Mouse (Mus musculus): ENCODE results near the gene Fgfr2. TPM values are rescaled to one million over a fixed set of nuclear protein-coding genes. Genes with fewer than 3 reads are reported as not detected.

Gene Fgfr2
- polyA plus RNA-seq, 1 experiment: 59.9 TPM

GRCm38 (mm10) chr7:131927288-131928050 is 1195.7 kb downstream of the Fgfr2 start:
- TF ChIP-seq POLR2A (IDR thresholded peaks at IDR 0.05; ENCODE audit: low read depth, low read length) (no peak), CTCF (IDR thresholded peaks at IDR 0.05; ENCODE audit: borderline replicate concordance, insufficient read depth, low read length) (no peak)
- Histone ChIP-seq H3K4me3 (ENCODE audit: insufficient read depth, low read length) (no peak overlapping the region), H3K27ac (ENCODE audit: insufficient read depth, low read length) (no peak overlapping the region), H3K4me1 (ENCODE audit: control insufficient read depth, insufficient read depth, low read length) (no peaks in the 10 kb centered on the region)

DNA sequence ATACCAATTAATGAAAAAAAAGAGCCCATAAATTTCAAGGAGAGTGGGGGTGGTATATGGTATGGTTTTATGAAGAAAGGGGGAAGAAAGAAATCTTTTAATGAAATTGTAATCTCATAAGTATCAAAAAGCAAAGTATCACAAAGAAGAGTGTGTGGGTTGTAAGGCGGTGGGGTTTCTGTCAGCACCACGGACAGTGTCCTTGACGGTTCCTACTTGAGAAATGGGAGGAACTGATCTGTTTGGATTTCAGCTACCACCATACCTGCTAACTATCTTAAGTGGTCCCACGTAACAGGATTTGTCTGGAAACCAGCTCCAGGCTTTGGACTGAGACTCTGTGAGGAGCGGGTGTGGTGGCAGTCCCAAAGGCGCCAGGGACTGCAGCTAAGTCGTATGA is 1205.8 kb downstream of the Fgfr2 start:
- no peak for TF ChIP-seq POLR2A (IDR thresholded peaks at IDR 0.05; ENCODE audit: low read depth, low read length)
- TF ChIP-seq CTCF (IDR thresholded peaks at IDR 0.05; ENCODE audit: borderline replicate concordance, insufficient read depth, low read length): no peak
- Histone ChIP-seq H3K4me3 (ENCODE audit: insufficient read depth, low read length) (no peak overlapping the region), H3K4me1 (ENCODE audit: control insufficient read depth, insufficient read depth, low read length) (no peaks in the 10 kb centered on the region), H3K27ac (ENCODE audit: insufficient read depth, low read length) (no peak overlapping the region)

- no peak for TF ChIP-seq POLR2A (IDR thresholded peaks at IDR 0.05; ENCODE audit: low read depth, low read length)
- TF ChIP-seq CTCF (IDR thresholded peaks at IDR 0.05; ENCODE audit: borderline replicate concordance, insufficient read depth, low read length): no peak
- Histone ChIP-seq H3K4me3 (ENCODE audit: insufficient read depth, low read length) (no peak overlapping the region), H3K27ac (ENCODE audit: insufficient read depth, low read length) (no peak overlapping the region), H3K4me1 (ENCODE audit: control insufficient read depth, insufficient read depth, low read length) (no peaks in the 10 kb centered on the region)
These were observed 1213.5 kb downstream of the Fgfr2 start for GRCm38 (mm10) chr7:131909611-131910010.

DNA sequence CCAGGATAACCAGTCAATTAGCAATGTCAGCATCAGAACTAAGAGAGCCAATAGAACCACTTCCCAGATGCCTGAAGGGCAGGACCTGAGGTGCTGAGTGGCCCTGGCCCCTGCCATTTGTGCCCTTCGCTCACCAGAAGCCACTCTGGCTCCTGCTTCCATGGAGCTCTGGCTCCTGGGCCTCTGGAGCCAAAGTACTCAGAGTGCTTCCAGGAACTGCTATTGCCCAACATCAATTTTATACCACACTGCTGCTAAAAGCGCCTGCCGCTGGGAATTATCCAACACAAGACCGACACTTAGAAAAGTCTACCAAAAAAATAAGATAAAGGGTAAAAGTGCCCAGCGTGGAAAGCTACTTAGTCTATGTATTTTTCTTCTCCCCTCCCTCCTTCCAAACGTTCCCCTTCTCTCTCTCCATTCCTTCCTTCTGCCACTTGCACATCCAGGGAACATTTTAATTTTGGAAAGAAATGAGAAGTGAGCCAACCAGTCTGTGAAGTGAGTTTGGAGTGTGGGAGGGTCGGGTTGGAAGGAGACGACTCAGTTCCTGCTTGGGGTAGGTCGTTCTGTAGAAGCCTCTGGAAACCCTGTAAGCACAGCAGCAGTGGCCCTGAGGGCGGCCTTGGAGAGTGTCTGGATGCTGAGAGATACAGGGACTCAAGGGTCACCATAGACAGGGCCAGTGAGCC is 1216.5 kb downstream of the Fgfr2 start:
- Histone ChIP-seq H3K27ac (ENCODE audit: insufficient read depth, low read length) (no peak overlapping the region), H3K4me3 (ENCODE audit: insufficient read depth, low read length) (no peak overlapping the region), H3K4me1 (ENCODE audit: control insufficient read depth, insufficient read depth, low read length) (no peaks in the 10 kb centered on the region)
- no peak for TF ChIP-seq CTCF (IDR thresholded peaks at IDR 0.05; ENCODE audit: borderline replicate concordance, insufficient read depth, low read length)
- TF ChIP-seq POLR2A (IDR thresholded peaks at IDR 0.05; ENCODE audit: low read depth, low read length): no peak

GRCm38 (mm10) chr7:131899356-131899755 is 1223.8 kb downstream of the Fgfr2 start:
- Histone ChIP-seq H3K27ac (ENCODE audit: insufficient read depth, low read length) (no peak overlapping the region), H3K4me1 (ENCODE audit: control insufficient read depth, insufficient read depth, low read length) (no peaks in the 10 kb centered on the region), H3K4me3 (ENCODE audit: insufficient read depth, low read length) (no peak overlapping the region)
- TF ChIP-seq CTCF (IDR thresholded peaks at IDR 0.05; ENCODE audit: borderline replicate concordance, insufficient read depth, low read length): no peak
- TF ChIP-seq POLR2A (IDR thresholded peaks at IDR 0.05; ENCODE audit: low read depth, low read length): no peak

GRCm38 (mm10) chr7:131897282-131897681 is 1225.9 kb downstream of the Fgfr2 start:
- TF ChIP-seq CTCF (IDR thresholded peaks at IDR 0.05; ENCODE audit: borderline replicate concordance, insufficient read depth, low read length): no peak
- no peak for TF ChIP-seq POLR2A (IDR thresholded peaks at IDR 0.05; ENCODE audit: low read depth, low read length)
- H3K4me1 ChIP-seq (ENCODE audit: control insufficient read depth, insufficient read depth, low read length): no peaks in the 10 kb centered on the region
- H3K4me3 ChIP-seq (ENCODE audit: insufficient read depth, low read length): no peak overlapping the region
- no peak overlapping the region for H3K27ac ChIP-seq (ENCODE audit: insufficient read depth, low read length)

GRCm38 (mm10) chr7:131882824-131883223 is 1240.3 kb downstream of the Fgfr2 start:
- no peak for TF ChIP-seq POLR2A (IDR thresholded peaks at IDR 0.05; ENCODE audit: low read depth, low read length)
- TF ChIP-seq CTCF (IDR thresholded peaks at IDR 0.05; ENCODE audit: borderline replicate concordance, insufficient read depth, low read length): no peak
- no peak overlapping the region for H3K27ac ChIP-seq (ENCODE audit: insufficient read depth, low read length)
- no peak overlapping the region for H3K4me3 ChIP-seq (ENCODE audit: insufficient read depth, low read length)
- no peaks in the 10 kb centered on the region; the same call in 1 of the 2 replicates for H3K4me1 ChIP-seq (ENCODE audit: control insufficient read depth, insufficient read depth, low read length)

- peak; percentile 78 for TF ChIP-seq CTCF (IDR thresholded peaks at IDR 0.05; ENCODE audit: borderline replicate concordance, insufficient read depth, low read length)
- no peak for TF ChIP-seq POLR2A (IDR thresholded peaks at IDR 0.05; ENCODE audit: low read depth, low read length)
- no peak overlapping the region for H3K27ac ChIP-seq (ENCODE audit: insufficient read depth, low read length)
- H3K4me1 ChIP-seq (ENCODE audit: control insufficient read depth, insufficient read depth, low read length): no peaks in the 10 kb centered on the region; the same call in 1 of the 2 replicates
- no peak overlapping the region for H3K4me3 ChIP-seq (ENCODE audit: insufficient read depth, low read length)
These were observed 1241.1 kb downstream of the Fgfr2 start for GRCm38 (mm10) chr7:131881876-131882615.

DNA sequence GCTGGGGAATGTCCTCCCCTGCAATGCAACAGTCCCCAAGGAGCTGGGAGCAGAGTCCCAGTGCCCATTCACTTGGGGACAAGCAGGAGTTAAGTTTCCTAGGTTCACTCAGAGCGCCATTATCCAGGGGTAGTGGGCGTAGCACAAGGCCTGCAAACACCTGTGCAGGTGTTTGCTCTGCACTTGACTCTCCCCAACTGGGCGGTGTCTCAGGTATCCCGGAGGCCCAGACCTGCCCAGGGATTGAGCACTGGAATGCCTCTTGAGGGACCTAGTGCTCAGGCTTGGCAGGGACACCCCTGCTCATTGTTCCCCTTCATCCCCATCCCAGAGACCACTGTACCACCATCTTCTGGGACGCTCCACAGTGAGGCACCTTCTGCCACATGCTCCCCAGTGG is 1243.0 kb downstream of the Fgfr2 start:
- TF ChIP-seq CTCF (IDR thresholded peaks at IDR 0.05; ENCODE audit: borderline replicate concordance, insufficient read depth, low read length) (no peak), POLR2A (IDR thresholded peaks at IDR 0.05; ENCODE audit: low read depth, low read length) (no peak)
- Histone ChIP-seq H3K27ac (ENCODE audit: insufficient read depth, low read length) (no peak overlapping the region), H3K4me3 (ENCODE audit: insufficient read depth, low read length) (no peak overlapping the region), H3K4me1 (ENCODE audit: control insufficient read depth, insufficient read depth, low read length) (no peaks in the 10 kb centered on the region; the same call in 1 of the 2 replicates)
